Mouse (Mus musculus) lung, embryonic 15.5 days (tissue): ENCODE results near the gene Ltf. TPM values are rescaled to one million over a fixed set of nuclear protein-coding genes. Genes with fewer than 3 reads are reported as not detected.

Experiments used
- polyA plus RNA-seq: library from polyadenylated mRNA; unstranded; fragments of >200 nt; fragmentation: Nextera tagmentation; extraction: Ambion mirVana; gene quantifications from 2 replicates; pipeline ENCODE4 v1.2.1, GENCODE M21; 2015

The Ltf gene
- polyA plus RNA-seq, 1 experiment from 2014 or later = 1.5 TPM

Other genes with a start within 250 kb of the Ltf start
- gene Prss42, start 221.1 kb upstream of the Ltf start, polyA plus RNA-seq = not detected in 2 replicates
- gene Prss44, start 205.3 kb upstream of the Ltf start, polyA plus RNA-seq = not detected in 2 replicates
- gene Prss43, start 192.6 kb upstream of the Ltf start, polyA plus RNA-seq = not detected in 2 replicates
- gene Prss45, start 184.7 kb upstream of the Ltf start, polyA plus RNA-seq = not detected in 2 replicates
- gene Prss46, start 174.8 kb upstream of the Ltf start, polyA plus RNA-seq = not detected in 2 replicates
- gene Prss50, start 161.3 kb upstream of the Ltf start, polyA plus RNA-seq = 0.14 TPM in 1 of 2 replicates, not detected in the other
- gene Als2cl, start 139.4 kb upstream of the Ltf start, polyA plus RNA-seq = 5.9 and 8.7 TPM in 2 replicates
- gene Tmie, start 139.2 kb upstream of the Ltf start, polyA plus RNA-seq = 1.1 and 1.3 TPM in 2 replicates
- not detected in 2 replicates for gene Fam240a, start 102.4 kb upstream of the Ltf start, polyA plus RNA-seq
- gene Tdgf1, start 73.1 kb upstream of the Ltf start, polyA plus RNA-seq = not detected in 2 replicates
- 0.19 and 0.45 TPM in 2 replicates for gene Lrrc2, start 67.7 kb upstream of the Ltf start, polyA plus RNA-seq
- 1.1 TPM in 2 replicates for gene Rtp3, start 28.7 kb upstream of the Ltf start, polyA plus RNA-seq
- gene Ccrl2, start 38.2 kb downstream of the Ltf start, polyA plus RNA-seq = 3.7 and 4.6 TPM in 2 replicates
- gene Lrrfip2, start 98.3 kb downstream of the Ltf start, polyA plus RNA-seq = 42.3 and 46.1 TPM in 2 replicates